In the genomic region with DNA sequence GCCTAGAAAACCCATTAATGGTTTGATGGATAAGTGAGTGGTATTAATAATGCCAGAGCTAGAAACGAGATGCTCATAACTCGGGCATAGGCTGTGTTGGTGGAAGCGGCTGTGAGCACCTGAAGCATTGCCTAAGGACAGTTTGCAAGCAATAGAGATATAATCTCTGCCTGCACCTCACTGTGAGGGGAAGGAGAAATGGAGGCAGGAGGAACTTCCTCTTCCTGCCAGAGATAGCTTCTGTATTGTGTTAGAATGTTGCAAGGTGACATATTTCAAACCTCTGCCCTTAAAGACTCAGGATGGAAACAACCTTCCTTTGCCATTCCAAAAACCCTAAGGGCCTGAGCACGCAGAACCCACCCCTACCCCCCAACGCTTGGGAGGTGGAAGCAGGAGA, we compare ENCODE assay signal across 33 mouse cellular contexts. TPM values are rescaled to one million over a fixed set of nuclear protein-coding genes. Genes with fewer than 3 reads are reported as not detected.
DNase-seq lines count a peak whose midpoint lies in the region; ATAC-seq and TF ChIP-seq lines count a peak whose summit lies in the region.
"Had no signal": no experiment of that assay in that cellular context is flagged by ENCODE, and none has a peak within 500 bp of the region (broad histone marks: within the 10 kb centered on the region; RNA-seq: fewer than 3 reads in every experiment).

No protein-coding gene starts in this region.

- no peak overlapping the region for H3K4me3 ChIP-seq in MEL (ENCODE audit: control insufficient read depth in 1 of 2, insufficient read depth in 1 of 2, low read depth in 2 of 2, low read length in 2 of 2)
- H3K4me3 ChIP-seq: embryonic facial prominence, embryonic 13.5 days; forebrain, embryonic 10.5 days; gastrocnemius, adult 2 months; heart, embryonic 13.5 days; limb, embryonic 10.5 days; limb, embryonic 15.5 days; midbrain, embryonic 13.5 days; neural tube, embryonic 15.5 days had no signal

- no peak overlapping the region for H3K9ac ChIP-seq in MEL (ENCODE audit: control insufficient read depth, low read depth, low read length, poor library complexity, severe bottlenecking)
- H3K9ac ChIP-seq: embryonic facial prominence, embryonic 13.5 days; heart, embryonic 13.5 days; limb, embryonic 15.5 days; liver, embryonic 14.5 days; lung, embryonic 14.5 days; midbrain, embryonic 13.5 days; neural tube, embryonic 15.5 days had no signal

- no peaks in the 10 kb centered on the region for H3K79me2 ChIP-seq in MEL (ENCODE audit: control insufficient read depth, insufficient read depth, low read length, poor library complexity)

- TF ChIP-seq RAD21 in MEL (IDR thresholded peaks at IDR 0.05; ENCODE audit: low read depth, low read length) = no peak

- peak overlapping the region; percentile 56 for H3K27ac ChIP-seq in MEL (ENCODE audit: control insufficient read depth, low read depth, low read length)
- H3K27ac ChIP-seq: embryonic facial prominence, embryonic 13.5 days; forebrain, embryonic 10.5 days; gastrocnemius, adult 2 months; heart, embryonic 13.5 days; hindbrain, postnatal 0 days; kidney, postnatal 0 days; limb, embryonic 10.5 days; limb, embryonic 15.5 days; liver, embryonic 14.5 days; midbrain, embryonic 13.5 days; neural tube, embryonic 15.5 days had no signal

- DNase-seq in CD4-positive, CD25-positive, alpha-beta regulatory T cell, adult 2 months (ENCODE audit: low read depth, low spot score) = peak; percentile 39
- peak; percentile 72 for DNase-seq in MEL (ENCODE audit: low read depth, low spot score)
- DNase-seq in lung, postnatal 10 days = no peak
- no peak for DNase-seq in heart, postnatal 10 days
- no peak for DNase-seq in spleen, postnatal 4 days (ENCODE audit: low spot score in 2 of 2)
- DNase-seq: adrenal gland, postnatal 14 days; cerebellum, adult 2 months; cerebellum, postnatal 36 days; embryo, embryonic 11 days; gastrocnemius, adult 2 months; heart, postnatal 14 days; kidney, adult 8-10 months; kidney, postnatal 4 days; layer of hippocampus, adult 9-11 months; lung, embryonic 14.5 days; lung, postnatal 36 days; right cerebral cortex, postnatal 4 days had no signal

- peaks cover 0 to 19% of the 10 kb centered on the region in 2 experiments; a peak in 2 of 4 replicates for H3K36me3 ChIP-seq in MEL (ENCODE audit: control insufficient read depth in 1 of 2, insufficient read depth in 2 of 2, low read length in 2 of 2)
- H3K36me3 ChIP-seq: embryonic facial prominence, embryonic 13.5 days; forebrain, embryonic 10.5 days; heart, embryonic 13.5 days; limb, embryonic 10.5 days; limb, embryonic 15.5 days; midbrain, embryonic 13.5 days; neural tube, embryonic 15.5 days had no signal

- TF ChIP-seq POLR2A in MEL (IDR thresholded peaks at IDR 0.05; ENCODE audit: control insufficient read depth in 1 of 2, insufficient read depth in 1 of 2, low read depth in 1 of 2, low read length in 2 of 2, poor library complexity in 1 of 2) = no peak

- intact Hi-C loops in heart, postnatal 10 days (cut with DNase I) = no loop called here

- peak; percentile 84 for ATAC-seq in granulocyte monocyte progenitor cell, adult 5-6 weeks (replicated peaks; ENCODE audit: poor library complexity, severe bottlenecking)
- peak; percentile 65 for ATAC-seq in monocyte, adult 5-6 weeks (replicated peaks; ENCODE audit: insufficient number of reproducible peaks, low FRiP score, low TSS enrichment, poor library complexity, severe bottlenecking)
- ATAC-seq: forebrain, embryonic 16.5 days; hindbrain, postnatal 0 days; intestine, embryonic 16.5 days; midbrain, embryonic 13.5 days; Patski had no signal

- no peak for TF ChIP-seq CTCF in MEL (IDR thresholded peaks at IDR 0.05 in 2 of 3, conservative IDR thresholded peaks at IDR 0.05 in 1 of 3; ENCODE audit: control insufficient read depth in 1 of 3, insufficient read depth in 1 of 3, low read depth in 2 of 3, low read length in 3 of 3, poor library complexity in 1 of 3, severe bottlenecking in 1 of 3)

- H3K4me1 ChIP-seq in MEL (ENCODE audit: control insufficient read depth in 1 of 2, insufficient read depth in 2 of 2, low read length in 2 of 2) = peaks cover 11 to 27% of the 10 kb centered on the region in 2 experiments

- no peaks in the 10 kb centered on the region for H3K27me3 ChIP-seq in MEL (ENCODE audit: control insufficient read depth in 1 of 2, insufficient read depth in 2 of 2, low read length in 2 of 2)
- H3K27me3 ChIP-seq: CH12.LX; embryonic facial prominence, embryonic 13.5 days; limb, embryonic 15.5 days; midbrain, embryonic 13.5 days; neural tube, embryonic 15.5 days; Patski had no signal

- H3K9me3 ChIP-seq in MEL (replicated peaks; ENCODE audit: insufficient read depth, low read length) = no peaks in the 10 kb centered on the region
- H3K9me3 ChIP-seq: embryonic facial prominence, embryonic 13.5 days; forebrain, embryonic 10.5 days; heart, embryonic 13.5 days; limb, embryonic 10.5 days; limb, embryonic 15.5 days; midbrain, embryonic 13.5 days; neural tube, embryonic 15.5 days had no signal

- peak; percentile 18 to 70; a peak in 3 of 4 replicates for TF ChIP-seq EP300 in MEL (IDR thresholded peaks at IDR 0.05; ENCODE audit: low read depth in 1 of 2, low read length in 2 of 2)

TF ChIP-seq in MEL, 35 proteins besides CTCF, POLR2A, EP300 and RAD21:
- TF ChIP-seq TCF12 (IDR thresholded peaks at IDR 0.05; ENCODE audit: low read depth, low read length) (0 out of 2 replicates have a peak, but pooled peaks have one; percentile 9), MYC (IDR thresholded peaks at IDR 0.05; ENCODE audit: low read depth, low read length) (no peak), GATA1 (IDR thresholded peaks at IDR 0.05; ENCODE audit: low read depth, low read length) (peak; percentile 80), JUND (IDR thresholded peaks at IDR 0.05; ENCODE audit: low read depth, low read length) (no peak), NRF1 (IDR thresholded peaks at IDR 0.05; ENCODE audit: insufficient read depth, low read depth, low read length, poor library complexity, severe bottlenecking) (no peak), CHD1 (IDR thresholded peaks at IDR 0.05; ENCODE audit: low read depth, low read length) (no peak), ELF1 (IDR thresholded peaks at IDR 0.05; ENCODE audit: low read depth, low read length) (peak; percentile 29; the same call in 1 of the 2 replicates), USF2 (IDR thresholded peaks at IDR 0.05; ENCODE audit: borderline replicate concordance in 1 of 2, insufficient read depth in 1 of 2, low read depth in 1 of 2, low read length in 2 of 2) (no peak), UBTF (IDR thresholded peaks at IDR 0.05; ENCODE audit: borderline replicate concordance, insufficient read depth, low read depth, low read length) (no peak), HCFC1 (IDR thresholded peaks at IDR 0.05; ENCODE audit: low read depth, low read length) (peak; percentile 46; the same call in 1 of the 2 replicates), ZC3H11A (IDR thresholded peaks at IDR 0.05; ENCODE audit: low read depth, low read length) (no peak), ETS1 (IDR thresholded peaks at IDR 0.05; ENCODE audit: low read depth, low read length) (peak; percentile 35; the same call in 1 of the 2 replicates), E2F4 (IDR thresholded peaks at IDR 0.05; ENCODE audit: borderline replicate concordance, low read depth, low read length) (no peak)

RNA-seq across cellular contexts. Expression of a gene that starts 11.9 kb away (rescaled TPM):
- 3.4 and 3.7 TPM in 2 replicates for total RNA-seq in MEL (2012; rRNA removed)
- polyA plus RNA-seq in MEL (2012; ENCODE audit: insufficient read depth in 1 of 2, insufficient read length in 2 of 2, low read depth in 1 of 2, low replicate concordance in 2 of 2, missing spikeins in 1 of 2) = 1 to 10 TPM in 1 of 2 experiments, not detected in 1; 9.2 TPM
- 18.7 and 19.6 TPM in 2 replicates for total RNA-seq in granulocyte monocyte progenitor cell, adult 5-6 weeks (2014; fragmentation: Nextera tagmentation)
- 9.6 and 13.3 TPM in 2 replicates for total RNA-seq in granulocyte monocyte progenitor cell, adult 5-6 weeks (2017)
- total RNA-seq in monocyte, adult 5-6 weeks (2017) = 32.2 to 77.3 TPM (median 38.3 TPM) in 3 replicates
- 10 to 100 TPM; 81.4 to 93.6 TPM for total RNA-seq in heart, postnatal 10 days (2021)

RNA-seq across cellular contexts. Expression of a gene that starts 55.2 kb away (rescaled TPM):
- total RNA-seq in MEL (2012; rRNA removed) = 37.0 and 39.2 TPM in 2 replicates
- 10 to 100 TPM in 1 of 2 experiments, not detected in 1; 35.0 TPM for polyA plus RNA-seq in MEL (2012; ENCODE audit: insufficient read depth in 1 of 2, insufficient read length in 2 of 2, low read depth in 1 of 2, low replicate concordance in 2 of 2, missing spikeins in 1 of 2)
- total RNA-seq in granulocyte monocyte progenitor cell, adult 5-6 weeks (2014; fragmentation: Nextera tagmentation) = 25.5 and 27.9 TPM in 2 replicates
- total RNA-seq in granulocyte monocyte progenitor cell, adult 5-6 weeks (2017) = 19.6 and 24.5 TPM in 2 replicates
- total RNA-seq in monocyte, adult 5-6 weeks (2017) = 30.1 to 38.0 TPM (median 30.6 TPM) in 3 replicates
- 10 to 100 TPM; 13.5 to 15.3 TPM for total RNA-seq in heart, postnatal 10 days (2021)

Comparison
In these comparisons a context has a peak if more than half of its experiments do, and no peak if none do; other contexts are left out.
1. DNase-seq: peak in CD4-positive, CD25-positive, alpha-beta regulatory T cell, adult 2 months (single experiment) and MEL (single experiment); none in lung, postnatal 10 days (single experiment), heart, postnatal 10 days (0 of 2) and spleen, postnatal 4 days (0 of 2).